Mouse (Mus musculus): Measurements from ENCODE around the gene Sirt5.

Gene Sirt5

GRCm38 (mm10) chr13:43374205-43374604 is 8.9 kb downstream of the Sirt5 start:
- DNase-seq (ENCODE audit: low read depth): no peak

- no peak for DNase-seq (ENCODE audit: low read depth)
Measured at GRCm38 (mm10) chr13:43374918-43375432, 9.7 kb downstream of the Sirt5 start.

GRCm38 (mm10) chr13:43379989-43380388 is 14.7 kb downstream of the Sirt5 start:
- DNase-seq (ENCODE audit: low read depth): no peak

DNA sequence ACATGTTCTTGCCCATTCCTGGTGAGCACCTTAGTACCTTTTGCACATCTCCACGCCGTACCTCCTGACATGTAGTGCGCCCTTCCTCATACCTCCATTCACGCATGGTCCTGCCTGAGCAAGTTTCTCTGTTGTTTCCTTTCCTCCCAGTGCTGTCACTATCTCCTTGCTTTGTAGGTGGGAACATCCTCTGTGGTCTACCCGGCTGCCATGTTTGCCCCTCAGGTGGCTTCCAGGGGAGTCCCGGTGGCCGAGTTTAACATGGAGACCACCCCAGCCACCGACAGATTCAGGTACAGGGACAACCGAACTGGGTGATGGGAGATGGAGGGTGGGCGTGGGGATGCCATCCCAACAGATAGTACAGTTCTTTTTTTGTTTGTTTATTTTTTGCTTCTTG is 20.0 kb downstream of the Sirt5 start:
- DNase-seq (ENCODE audit: low read depth): no peak

- DNase-seq (ENCODE audit: low read depth): no peak
Measured at GRCm38 (mm10) chr13:43397700-43398296, 32.5 kb downstream of the Sirt5 start.

DNA sequence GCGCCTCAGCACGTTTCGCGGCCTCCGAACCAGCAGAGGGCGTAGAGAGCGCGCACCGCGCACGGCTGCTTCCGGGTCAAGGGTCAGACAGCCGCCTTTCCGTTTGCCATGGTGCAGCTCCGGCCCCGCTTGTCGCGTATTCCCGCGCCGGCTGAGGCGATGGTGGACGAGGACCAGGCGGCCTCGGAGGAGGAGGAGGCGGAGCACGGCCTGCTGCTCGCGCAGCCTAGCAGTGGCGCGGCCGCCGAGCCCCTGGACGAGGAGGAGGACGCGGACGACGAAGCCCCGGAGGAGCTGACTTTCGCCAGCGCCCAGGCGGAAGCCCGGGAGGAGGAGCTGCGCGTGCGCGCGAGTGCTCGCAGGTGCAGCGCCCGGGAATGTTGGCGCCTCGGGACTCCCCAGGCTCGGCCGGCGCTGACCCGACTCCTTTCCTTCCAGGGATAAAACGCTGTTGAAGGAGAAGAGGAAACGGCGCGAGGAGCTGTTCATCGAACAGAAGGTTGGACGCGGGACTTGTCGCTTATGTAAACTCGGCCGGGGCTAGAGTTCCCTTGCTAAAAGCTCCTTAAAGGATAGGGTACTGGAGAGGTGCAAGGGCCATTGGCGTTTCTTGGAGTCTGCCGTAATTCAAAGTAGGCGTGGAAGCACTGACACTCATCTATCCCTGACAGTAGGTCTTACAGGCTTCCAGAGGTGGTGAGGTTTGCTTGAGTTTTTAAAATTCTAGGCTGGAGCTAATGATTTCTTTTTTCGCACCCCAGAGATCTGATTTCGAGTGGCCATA is 33.2 kb downstream of the Sirt5 start, which contains the start of gene Nol7:
Gene Nol7, plus strand, starts transcription at position 94 of the 784 bp plus-strand sequence.
- peak; percentile 98 for DNase-seq (ENCODE audit: low read depth)

GRCm38 (mm10) chr13:43399576-43399975 is 34.3 kb downstream of the Sirt5 start:
- DNase-seq (ENCODE audit: low read depth): no peak

DNA sequence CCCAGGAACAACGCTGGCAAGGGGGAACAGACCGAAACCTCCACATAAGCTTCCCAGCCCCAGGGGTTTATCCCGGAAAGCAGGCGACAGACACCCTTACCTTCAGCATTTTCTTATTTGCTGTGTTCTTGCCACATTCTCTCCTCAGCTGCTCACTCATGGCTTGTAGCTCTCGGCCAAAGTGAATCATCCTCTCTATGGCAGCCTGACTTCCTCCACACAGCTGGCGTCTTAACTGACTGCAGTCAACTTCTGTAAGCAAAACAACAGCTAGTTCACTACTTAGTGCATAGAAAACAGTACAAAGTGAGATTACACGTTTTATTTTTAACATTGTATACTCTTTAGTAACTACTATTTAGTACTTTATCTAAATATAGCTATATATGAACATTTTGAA is 47.0 kb downstream of the Sirt5 start:
- no peak for DNase-seq (ENCODE audit: low read depth)

GRCm38 (mm10) chr13:43413611-43414010 is 48.3 kb downstream of the Sirt5 start:
- no peak for DNase-seq (ENCODE audit: low read depth)

GRCm38 (mm10) chr13:43415249-43415648 is 50.0 kb downstream of the Sirt5 start:
- DNase-seq (ENCODE audit: low read depth): no peak

GRCm38 (mm10) chr13:43428436-43428835 is 63.1 kb downstream of the Sirt5 start:
- no peak for DNase-seq (ENCODE audit: low read depth)

DNA sequence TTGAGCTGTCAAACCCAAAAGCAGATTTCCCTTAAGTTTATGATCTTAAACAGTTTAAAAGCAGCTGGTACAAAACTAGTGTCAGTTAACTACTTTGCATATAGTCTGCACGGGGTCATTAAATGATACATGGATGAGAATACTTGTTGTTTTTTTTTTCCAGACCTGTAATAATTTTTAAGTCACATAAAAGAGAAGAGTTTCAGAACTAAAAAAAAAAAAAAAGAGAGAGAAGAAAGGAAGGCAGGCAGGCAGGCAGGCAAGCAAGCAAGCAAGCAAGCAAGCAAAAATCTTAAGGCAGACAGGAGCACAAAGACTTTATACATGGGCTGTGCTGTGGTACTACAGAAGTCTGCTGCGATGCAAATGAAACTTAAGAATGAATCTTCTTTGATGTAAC is 68.1 kb downstream of the Sirt5 start:
- peak; percentile 52 for DNase-seq (ENCODE audit: low read depth)

DNA sequence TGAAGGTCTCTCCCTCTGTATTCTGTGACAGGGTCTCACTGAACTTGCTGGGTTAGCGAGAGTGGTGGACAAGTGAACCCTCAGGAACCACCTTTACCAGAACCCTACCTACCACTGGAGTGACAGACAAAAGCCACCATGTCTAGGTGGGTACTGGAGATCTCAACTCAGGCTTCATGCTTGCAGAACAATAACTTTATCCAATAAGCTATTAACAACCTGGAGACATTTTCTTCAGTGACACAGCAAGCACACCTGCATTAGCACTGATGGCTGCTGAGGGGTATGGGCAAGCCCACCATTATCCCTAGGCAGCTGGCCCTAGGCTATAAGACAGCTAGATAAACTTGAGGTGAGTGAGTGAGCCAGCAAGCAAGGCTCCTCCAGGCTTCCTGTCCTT is 75.1 kb downstream of the Sirt5 start:
- DNase-seq (ENCODE audit: low read depth): no peak

- peak; percentile 43 for DNase-seq (ENCODE audit: low read depth)
Measured at GRCm38 (mm10) chr13:43442551-43442950, 77.3 kb downstream of the Sirt5 start.

DNA sequence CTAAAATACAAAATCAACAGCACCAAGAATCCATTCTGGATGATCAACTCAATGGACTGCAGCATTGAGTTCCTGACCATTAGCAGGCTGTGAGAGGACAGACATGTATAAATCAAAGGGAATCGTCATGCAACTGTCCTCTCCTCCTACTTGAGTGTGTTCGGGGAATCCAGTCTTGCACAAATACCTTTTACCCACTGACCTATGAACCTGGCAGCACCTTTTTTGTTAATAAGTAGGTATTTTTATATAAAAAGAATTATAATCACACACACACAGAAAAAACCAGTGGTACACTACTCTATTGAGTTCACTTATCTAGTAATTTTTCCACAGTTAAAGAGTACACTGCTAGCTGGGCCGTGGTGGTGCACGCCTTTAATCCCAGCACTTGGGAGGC is 78.4 kb downstream of the Sirt5 start:
- DNase-seq (ENCODE audit: low read depth): no peak

- no peak for DNase-seq (ENCODE audit: low read depth)
Measured at GRCm38 (mm10) chr13:43444717-43445116, 79.4 kb downstream of the Sirt5 start.
